Comparison of ENCODE assay signal across 9 mouse cellular contexts in the genomic region with DNA sequence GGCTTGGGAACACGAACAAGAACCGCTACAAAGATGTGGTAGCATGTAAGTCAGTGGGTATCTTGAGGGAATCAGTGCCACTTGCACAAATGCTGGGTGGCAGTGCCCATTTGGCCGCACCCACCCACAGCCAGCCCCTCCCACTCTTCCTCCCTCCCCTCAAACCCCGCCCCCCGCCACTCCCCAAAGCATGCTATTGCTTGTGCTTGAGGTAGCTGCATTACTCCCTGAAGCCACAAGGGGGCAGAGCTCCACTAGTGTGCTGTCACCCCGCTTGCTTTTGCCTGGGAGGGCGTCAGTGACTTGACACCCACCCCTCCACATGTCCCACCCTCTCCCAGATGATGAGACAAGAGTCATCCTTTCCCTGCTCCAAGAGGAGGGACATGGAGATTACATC. TPM values are rescaled to one million over a fixed set of nuclear protein-coding genes. Genes with fewer than 3 reads are reported as not detected.
DNase-seq lines count a peak whose midpoint lies in the region; ATAC-seq and TF ChIP-seq lines count a peak whose summit lies in the region.
"Had no signal": no experiment of that assay in that cellular context is flagged by ENCODE, and none has a peak within 500 bp of the region (broad histone marks: within the 10 kb centered on the region; RNA-seq: fewer than 3 reads in every experiment).

No protein-coding gene starts in this region.

- H3K27me3 ChIP-seq in intestine, postnatal 0 days (replicated peaks; ENCODE audit: control insufficient read depth, insufficient read depth, low read length) = no peaks in the 10 kb centered on the region
- H3K27me3 ChIP-seq in intestine, embryonic 15.5 days (replicated peaks) = no peaks in the 10 kb centered on the region
- no peaks in the 10 kb centered on the region for H3K27me3 ChIP-seq in ES-Bruce4 (ENCODE audit: control insufficient read depth, insufficient read depth, low read length, poor library complexity, severe bottlenecking)
- peaks cover 9% of the 10 kb centered on the region for H3K27me3 ChIP-seq in midbrain, postnatal 0 days (ENCODE audit: insufficient read depth, low read length)
- H3K27me3 ChIP-seq in testis, adult 2 months (ENCODE audit: control insufficient read depth, insufficient read depth, low read length) = no peaks in the 10 kb centered on the region

- no peak for TF ChIP-seq EP300 in ES-Bruce4 (IDR thresholded peaks at IDR 0.05; ENCODE audit: insufficient read depth, low read depth, low read length)

- no peak overlapping the region for H3K4me2 ChIP-seq in intestine, postnatal 0 days (replicated peaks; ENCODE audit: low read depth)
- no peak overlapping the region for H3K4me2 ChIP-seq in intestine, embryonic 15.5 days (replicated peaks)
- no peak overlapping the region for H3K4me2 ChIP-seq in midbrain, postnatal 0 days (ENCODE audit: low read depth, low read length, poor library complexity, severe bottlenecking)

- WGBS in intestine, postnatal 0 days = 34% methylated on average over 7 of the region's 7 CpGs
- WGBS in intestine, embryonic 15.5 days = 25% methylated on average over 7 of the region's 7 CpGs
- 23% methylated on average over 7 of the region's 7 CpGs for WGBS in midbrain, postnatal 0 days

- TF ChIP-seq POLR2A in ES-Bruce4 (IDR thresholded peaks at IDR 0.05; ENCODE audit: insufficient read depth, low read length) = no peak
- no peak for TF ChIP-seq POLR2A in testis, adult 2 months (IDR thresholded peaks at IDR 0.05; ENCODE audit: control insufficient read depth, low read depth, low read length)

- peak; percentile 67 to 70 for DNase-seq in cerebellum, adult 18-20 months
- peak; percentile 54 to 56 for DNase-seq in layer of hippocampus, postnatal 14 days (ENCODE audit: low spot score in 2 of 2)
- peak; percentile 73 for DNase-seq in midbrain, postnatal 0 days (ENCODE audit: low spot score)

- H3K36me3 ChIP-seq in intestine, postnatal 0 days (ENCODE audit: control insufficient read depth, insufficient read depth) = no peaks in the 10 kb centered on the region
- H3K36me3 ChIP-seq in intestine, embryonic 15.5 days = no peaks in the 10 kb centered on the region
- H3K36me3 ChIP-seq in ES-Bruce4 (ENCODE audit: control insufficient read depth, insufficient read depth, low read length, poor library complexity, severe bottlenecking) = no peaks in the 10 kb centered on the region
- H3K36me3 ChIP-seq in midbrain, postnatal 0 days (ENCODE audit: insufficient read depth, low read length) = no peaks in the 10 kb centered on the region
- no peaks in the 10 kb centered on the region for H3K36me3 ChIP-seq in testis, adult 2 months (ENCODE audit: control insufficient read depth, insufficient read depth, low read length)

- H3K27ac ChIP-seq in intestine, postnatal 0 days (ENCODE audit: low read depth, low read length) = no peak overlapping the region
- H3K27ac ChIP-seq in intestine, embryonic 15.5 days = no peak overlapping the region
- no peak overlapping the region for H3K27ac ChIP-seq in ES-Bruce4 (ENCODE audit: insufficient read depth, low read length)
- H3K27ac ChIP-seq in midbrain, postnatal 0 days (ENCODE audit: low read depth, low read length) = no peak overlapping the region
- no peak overlapping the region for H3K27ac ChIP-seq in testis, adult 2 months (ENCODE audit: control insufficient read depth, insufficient read depth, low read depth, low read length)

- H3K4me1 ChIP-seq in intestine, postnatal 0 days (replicated peaks; ENCODE audit: control insufficient read depth, insufficient read depth, low read length) = no peaks in the 10 kb centered on the region
- H3K4me1 ChIP-seq in intestine, embryonic 15.5 days (replicated peaks) = 0 out of 2 replicates have a peak, but pooled peaks cover 6% of the 10 kb centered on the region
- no peaks in the 10 kb centered on the region for H3K4me1 ChIP-seq in ES-Bruce4 (ENCODE audit: control insufficient read depth, insufficient read depth, low read length)
- peaks cover 4% of the 10 kb centered on the region; the same call in 1 of the 2 replicates for H3K4me1 ChIP-seq in midbrain, postnatal 0 days (ENCODE audit: insufficient read depth, low read length)
- H3K4me1 ChIP-seq in testis, adult 2 months (ENCODE audit: control insufficient read depth, insufficient read depth, low read length) = peaks cover 21% of the 10 kb centered on the region

- no peak for ATAC-seq in intestine, postnatal 0 days
- no peak for ATAC-seq in intestine, embryonic 15.5 days
- ATAC-seq in granulocyte monocyte progenitor cell, adult 5-6 weeks (replicated peaks; ENCODE audit: poor library complexity, severe bottlenecking) = peak; percentile 59
- ATAC-seq in midbrain, postnatal 0 days (ENCODE audit: low FRiP score) = no peak

- H3K9me3 ChIP-seq in intestine, postnatal 0 days (ENCODE audit: control insufficient read depth) = no peaks in the 10 kb centered on the region
- no peaks in the 10 kb centered on the region for H3K9me3 ChIP-seq in intestine, embryonic 15.5 days
- no peaks in the 10 kb centered on the region for H3K9me3 ChIP-seq in ES-Bruce4 (replicated peaks; ENCODE audit: control insufficient read depth, insufficient read depth, low read length, poor library complexity, severe bottlenecking)
- no peaks in the 10 kb centered on the region for H3K9me3 ChIP-seq in midbrain, postnatal 0 days (ENCODE audit: low read length)

- peak; percentile 83 for TF ChIP-seq CTCF in intestine, postnatal 0 days (IDR thresholded peaks at IDR 0.05; ENCODE audit: low read depth)
- peak; percentile 83 for TF ChIP-seq CTCF in ES-Bruce4 (IDR thresholded peaks at IDR 0.05; ENCODE audit: low read depth, low read length)
- peak; percentile 70 for TF ChIP-seq CTCF in midbrain, postnatal 0 days (IDR thresholded peaks at IDR 0.05)
- TF ChIP-seq CTCF in testis, adult 2 months (IDR thresholded peaks at IDR 0.05; ENCODE audit: control insufficient read depth, insufficient read depth, insufficient replicate concordance, low read depth, low read length) = peak; percentile 94

- no peak overlapping the region for H3K9ac ChIP-seq in intestine, postnatal 0 days (ENCODE audit: low read depth, low read length)
- no peak overlapping the region for H3K9ac ChIP-seq in intestine, embryonic 15.5 days
- no peak overlapping the region for H3K9ac ChIP-seq in ES-Bruce4 (ENCODE audit: low read depth, poor library complexity, severe bottlenecking)
- H3K9ac ChIP-seq in midbrain, postnatal 0 days (replicated peaks; ENCODE audit: low read length, poor library complexity, severe bottlenecking) = no peak overlapping the region

- no peak overlapping the region for H3K4me3 ChIP-seq in intestine, postnatal 0 days (ENCODE audit: low read depth, low read length)
- no peak overlapping the region for H3K4me3 ChIP-seq in intestine, embryonic 15.5 days (replicated peaks)
- H3K4me3 ChIP-seq in ES-Bruce4 (ENCODE audit: low read depth, low read length) = no peak overlapping the region
- H3K4me3 ChIP-seq in midbrain, postnatal 0 days (ENCODE audit: low read depth, low read length) = no peak overlapping the region
- no peak overlapping the region for H3K4me3 ChIP-seq in testis, adult 2 months (ENCODE audit: control insufficient read depth, low read depth, low read length)

RNA-seq across cellular contexts. Expression of gene Ptpn18, which starts 3.2 kb away (rescaled TPM):
- 35.3 and 40.4 TPM in 2 replicates for polyA plus RNA-seq in intestine, postnatal 0 days (2015; fragmentation: Nextera tagmentation; extraction: Ambion mirVana)
- 22.9 and 28.5 TPM in 2 replicates for polyA plus RNA-seq in intestine, embryonic 15.5 days (2015; fragmentation: Nextera tagmentation; extraction: Ambion mirVana)
- 3.2 and 5.6 TPM in 2 replicates for polyA plus RNA-seq in ES-Bruce4 (2011; ENCODE audit: insufficient read depth, insufficient read length, low read depth, missing spikeins)
- 46.9 and 56.7 TPM in 2 replicates for total RNA-seq in granulocyte monocyte progenitor cell, adult 5-6 weeks (2014; fragmentation: Nextera tagmentation)
- 292 and 344 TPM in 2 replicates for total RNA-seq in granulocyte monocyte progenitor cell, adult 5-6 weeks (2017)
- total RNA-seq in layer of hippocampus, postnatal 14 days (2021) = 1 to 10 TPM; 3.4 to 5.2 TPM
- 5.6 TPM in 1 of 2 replicates, not detected in the other for total RNA-seq in midbrain, postnatal 0 days (2014; rRNA removed)
- 4.7 and 5.1 TPM in 2 replicates for polyA plus RNA-seq in midbrain, postnatal 0 days (2015; fragmentation: Nextera tagmentation; extraction: Ambion mirVana)
- 1.9 and 4.1 TPM in 2 replicates for polyA plus RNA-seq in testis, adult 2 months (2012; rRNA removed)

RNA-seq across cellular contexts. Expression of gene Imp4, which starts 23.1 kb away (rescaled TPM):
- polyA plus RNA-seq in intestine, postnatal 0 days (2015; fragmentation: Nextera tagmentation; extraction: Ambion mirVana) = 47.5 and 50.5 TPM in 2 replicates
- polyA plus RNA-seq in intestine, embryonic 15.5 days (2015; fragmentation: Nextera tagmentation; extraction: Ambion mirVana) = 109 and 113 TPM in 2 replicates
- 42.2 and 49.2 TPM in 2 replicates for polyA plus RNA-seq in ES-Bruce4 (2011; ENCODE audit: insufficient read depth, insufficient read length, low read depth, missing spikeins)
- total RNA-seq in granulocyte monocyte progenitor cell, adult 5-6 weeks (2014; fragmentation: Nextera tagmentation) = 45.9 and 50.4 TPM in 2 replicates
- 26.2 and 35.9 TPM in 2 replicates for total RNA-seq in granulocyte monocyte progenitor cell, adult 5-6 weeks (2017)
- 10 to 100 TPM; 25.0 to 28.5 TPM for total RNA-seq in layer of hippocampus, postnatal 14 days (2021)
- total RNA-seq in midbrain, postnatal 0 days (2014; rRNA removed) = 17.8 and 22.1 TPM in 2 replicates
- polyA plus RNA-seq in midbrain, postnatal 0 days (2015; fragmentation: Nextera tagmentation; extraction: Ambion mirVana) = 41.9 and 42.3 TPM in 2 replicates
- polyA plus RNA-seq in testis, adult 2 months (2012; rRNA removed) = 24.6 and 28.6 TPM in 2 replicates

RNA-seq across cellular contexts. Expression of gene Ccdc115, which starts 23.3 kb away (rescaled TPM):
- 34.8 and 35.3 TPM in 2 replicates for polyA plus RNA-seq in intestine, postnatal 0 days (2015; fragmentation: Nextera tagmentation; extraction: Ambion mirVana)
- 60.9 and 61.9 TPM in 2 replicates for polyA plus RNA-seq in intestine, embryonic 15.5 days (2015; fragmentation: Nextera tagmentation; extraction: Ambion mirVana)
- polyA plus RNA-seq in ES-Bruce4 (2011; ENCODE audit: insufficient read depth, insufficient read length, low read depth, missing spikeins) = 15.5 and 15.6 TPM in 2 replicates
- total RNA-seq in granulocyte monocyte progenitor cell, adult 5-6 weeks (2014; fragmentation: Nextera tagmentation) = 45.7 and 60.2 TPM in 2 replicates
- total RNA-seq in granulocyte monocyte progenitor cell, adult 5-6 weeks (2017) = 70.6 and 81.4 TPM in 2 replicates
- total RNA-seq in layer of hippocampus, postnatal 14 days (2021) = 10 to 100 TPM; 19.7 to 19.9 TPM
- 36.7 and 41.1 TPM in 2 replicates for total RNA-seq in midbrain, postnatal 0 days (2014; rRNA removed)
- 57.5 and 58.9 TPM in 2 replicates for polyA plus RNA-seq in midbrain, postnatal 0 days (2015; fragmentation: Nextera tagmentation; extraction: Ambion mirVana)
- 18.0 and 19.8 TPM in 2 replicates for polyA plus RNA-seq in testis, adult 2 months (2012; rRNA removed)

RNA-seq across cellular contexts. Expression of gene Prss39, which starts 35.4 kb away (rescaled TPM):
- polyA plus RNA-seq in intestine, postnatal 0 days (2015; fragmentation: Nextera tagmentation; extraction: Ambion mirVana) = not detected in 2 replicates
- not detected in 2 replicates for polyA plus RNA-seq in intestine, embryonic 15.5 days (2015; fragmentation: Nextera tagmentation; extraction: Ambion mirVana)
- not detected in 2 replicates for polyA plus RNA-seq in ES-Bruce4 (2011; ENCODE audit: insufficient read depth, insufficient read length, low read depth, missing spikeins)
- total RNA-seq in granulocyte monocyte progenitor cell, adult 5-6 weeks (2014; fragmentation: Nextera tagmentation) = 1.2 TPM in 1 of 2 replicates, not detected in the other
- total RNA-seq in granulocyte monocyte progenitor cell, adult 5-6 weeks (2017) = not detected in 2 replicates
- total RNA-seq in layer of hippocampus, postnatal 14 days (2021) = not detected
- not detected in 2 replicates for total RNA-seq in midbrain, postnatal 0 days (2014; rRNA removed)
- polyA plus RNA-seq in midbrain, postnatal 0 days (2015; fragmentation: Nextera tagmentation; extraction: Ambion mirVana) = not detected in 2 replicates
- polyA plus RNA-seq in testis, adult 2 months (2012; rRNA removed) = 715 and 783 TPM in 2 replicates
- polyA plus RNA-seq: lung, embryonic 16.5 days had no signal
